Mouse (Mus musculus) CH12.LX (cell line): ENCODE results near the gene Foxp1. TPM values are rescaled to one million over a fixed set of nuclear protein-coding genes. Genes with fewer than 3 reads are reported as not detected.

ENCODE experiments used
- DNase-seq: peaks from one replicate; pipeline ENCODE4 v3.0.0-alpha.2; 2013; ENCODE audit errors: extremely low read depth
- H3K27ac ChIP-seq: 2 replicates; pipeline ENCODE4 v1.5.1; 2012; ENCODE audit warnings: low read depth, mild to moderate bottlenecking, control low read depth, moderate library complexity; ENCODE audit not compliant: insufficient read depth
- H3K27me3 ChIP-seq: replicated peaks from 2 replicates; pipeline ENCODE3; 2012; ENCODE audit warnings: inconsistent platforms
- H3K36me3 ChIP-seq, 2 experiments: replicated peaks in 1 of 2; 2 replicates each; pipeline versions ENCODE3 to v1.6.1; 2012; ENCODE audit warnings: inconsistent platforms in 1 of 2, low read length in 1 of 2, mild to moderate bottlenecking in 1 of 2, mixed read lengths in 1 of 2, moderate library complexity in 1 of 2; ENCODE audit not compliant: control insufficient read depth in 1 of 2, insufficient read depth in 1 of 2
- H3K4me1 ChIP-seq, 2 experiments: 2 replicates each; pipeline ENCODE4 v1.6.1; 2012; ENCODE audit warnings: inconsistent platforms in 1 of 2, moderate library complexity in 1 of 2; ENCODE audit not compliant: insufficient read depth in 2 of 2, control insufficient read depth in 1 of 2
- H3K4me2 ChIP-seq: 2 replicates; pipeline ENCODE4 v1.6.1; 2012; ENCODE audit warnings: low read depth, mild to moderate bottlenecking, control low read depth; ENCODE audit not compliant: poor library complexity, insufficient read depth, severe bottlenecking
- H3K4me3 ChIP-seq, 3 experiments: fragments of 150-350 bp in 1 of 3; sonication (generic) in 1 of 3; replicated peaks in 1 of 3; 2 replicates each; pipeline versions ENCODE3 to v1.5.1; 2011 to 2012; ENCODE audit warnings: low read depth in 2 of 3, low read length in 2 of 3, mild to moderate bottlenecking in 2 of 3, moderate library complexity in 2 of 3, control low read depth in 1 of 3, improper control_type of control experiment in 1 of 3, inconsistent platforms in 1 of 3, mixed read lengths in 1 of 3; ENCODE audit not compliant: poor library complexity in 1 of 3
- H3K79me2 ChIP-seq: replicated peaks from 2 replicates; pipeline ENCODE4 v1.6.1; 2012; ENCODE audit warnings: mild to moderate bottlenecking, moderate library complexity; ENCODE audit not compliant: control insufficient read depth, poor library complexity, insufficient read depth, severe bottlenecking; ENCODE audit errors: extremely low read depth
- H3K9ac ChIP-seq: 2 replicates; pipeline ENCODE4 v1.6.1; 2012; ENCODE audit warnings: low read depth, mild to moderate bottlenecking, control low read depth, moderate library complexity; ENCODE audit not compliant: insufficient read depth
- H3K9me3 ChIP-seq: replicated peaks from 2 replicates; pipeline ENCODE3; 2012; ENCODE audit warnings: low read length, inconsistent platforms, mixed read lengths
- CHD1 ChIP-seq: IDR thresholded peaks from 2 replicates; pipeline ENCODE4 v1.6.1; 2012; ENCODE audit warnings: low read depth, low read length, improper control_type of control experiment, inconsistent platforms
- E2F4 ChIP-seq: IDR thresholded peaks from 2 replicates; pipeline ENCODE4 v1.6.1; 2011; ENCODE audit warnings: low read depth, low read length, improper control_type of control experiment; ENCODE audit not compliant: insufficient replicate concordance
- ELF1 ChIP-seq: IDR thresholded peaks from 2 replicates; pipeline ENCODE4 v1.6.1; 2014; ENCODE audit warnings: low read depth, mild to moderate bottlenecking, inconsistent platforms, low read length, improper control_type of control experiment
- EP300 ChIP-seq: IDR thresholded peaks from 2 replicates; pipeline ENCODE4 v1.6.1; 2011; ENCODE audit warnings: low read length, improper control_type of control experiment
- ETS1 ChIP-seq: conservative IDR thresholded peaks from 2 replicates; pipeline ENCODE4 v1.6.1; 2012; ENCODE audit warnings: low read depth, mild to moderate bottlenecking, inconsistent platforms, low read length, improper control_type of control experiment, moderate library complexity
- GABPA ChIP-seq: IDR thresholded peaks from 2 replicates; pipeline ENCODE4 v1.6.1; 2012; ENCODE audit warnings: low read depth, low read length, improper control_type of control experiment, inconsistent platforms; ENCODE audit not compliant: insufficient replicate concordance
- HCFC1 ChIP-seq: IDR thresholded peaks from 2 replicates; pipeline ENCODE4 v1.6.1; 2012; ENCODE audit warnings: low read depth, mild to moderate bottlenecking, inconsistent platforms, low read length, improper control_type of control experiment
- IRF4 ChIP-seq: IDR thresholded peaks from 2 replicates; pipeline ENCODE4 v1.6.1; 2014; ENCODE audit warnings: low read depth, mild to moderate bottlenecking, inconsistent platforms, low read length, improper control_type of control experiment
- JUN ChIP-seq: IDR thresholded peaks from 2 replicates; pipeline ENCODE4 v1.6.1; 2011; ENCODE audit warnings: low read depth, mild to moderate bottlenecking, low read length, improper control_type of control experiment, moderate library complexity; ENCODE audit not compliant: insufficient read depth
- MAFK ChIP-seq: IDR thresholded peaks from 2 replicates; pipeline ENCODE4 v1.6.1; 2011; ENCODE audit warnings: low read length, improper control_type of control experiment; ENCODE audit not compliant: insufficient replicate concordance
- MAX ChIP-seq: IDR thresholded peaks from 2 replicates; pipeline ENCODE4 v1.6.1; 2011; ENCODE audit warnings: low read length, improper control_type of control experiment
- MAZ ChIP-seq: IDR thresholded peaks from 2 replicates; pipeline ENCODE4 v1.6.1; 2012; ENCODE audit warnings: low read depth, mild to moderate bottlenecking, inconsistent platforms, low read length, improper control_type of control experiment, moderate library complexity
- MYC ChIP-seq: IDR thresholded peaks from 2 replicates; pipeline ENCODE4 v1.6.1; 2011; ENCODE audit warnings: low read depth, mild to moderate bottlenecking, improper control_type of control experiment, low read length
- NRF1 ChIP-seq: IDR thresholded peaks from 2 replicates; pipeline ENCODE4 v1.6.1; 2014; ENCODE audit warnings: low read depth, mild to moderate bottlenecking, inconsistent platforms, low read length, improper control_type of control experiment, moderate library complexity
- PAX5 ChIP-seq: IDR thresholded peaks from 2 replicates; pipeline ENCODE4 v1.6.1; 2012; ENCODE audit warnings: low read length, inconsistent platforms, mixed read lengths
- POLR2A ChIP-seq: IDR thresholded peaks from 2 replicates; pipeline ENCODE4 v1.6.1; 2011; ENCODE audit warnings: low read depth, mild to moderate bottlenecking, improper control_type of control experiment, low read length
- POLR2AphosphoS2 ChIP-seq: IDR thresholded peaks from 2 replicates; pipeline ENCODE4 v1.6.1; 2011; ENCODE audit warnings: low read depth, low read length, improper control_type of control experiment
- RAD21 ChIP-seq: IDR thresholded peaks from 2 replicates; pipeline ENCODE4 v1.6.1; 2011; ENCODE audit warnings: low read depth, mild to moderate bottlenecking, low read length, improper control_type of control experiment, moderate library complexity
- RCOR1 ChIP-seq: conservative IDR thresholded peaks from 2 replicates; pipeline ENCODE4 v1.6.1; 2012; ENCODE audit warnings: low read depth, mild to moderate bottlenecking, inconsistent platforms, low read length, improper control_type of control experiment
- SIN3A ChIP-seq: IDR thresholded peaks from 2 replicates; pipeline ENCODE4 v1.6.1; 2012; ENCODE audit warnings: low read length, improper control_type of control experiment, inconsistent platforms
- SMC3 ChIP-seq: IDR thresholded peaks from 2 replicates; pipeline ENCODE4 v1.6.1; 2011; ENCODE audit warnings: low read depth, low read length, improper control_type of control experiment
- TBP ChIP-seq: conservative IDR thresholded peaks from 2 replicates; pipeline ENCODE4 v1.6.1; 2011; ENCODE audit warnings: low read depth, low read length, improper control_type of control experiment
- TCF12 ChIP-seq: IDR thresholded peaks from 2 replicates; pipeline ENCODE4 v1.6.1; 2014; ENCODE audit warnings: low read depth, mild to moderate bottlenecking, inconsistent platforms, low read length, improper control_type of control experiment
- UBTF ChIP-seq: IDR thresholded peaks from 2 replicates; pipeline ENCODE4 v1.6.1; 2012; ENCODE audit warnings: low read depth, mild to moderate bottlenecking, inconsistent platforms, low read length, improper control_type of control experiment, moderate library complexity
- USF1 ChIP-seq: IDR thresholded peaks from 2 replicates; pipeline ENCODE4 v1.6.1; 2014; ENCODE audit warnings: low read depth, mild to moderate bottlenecking, inconsistent platforms, low read length, improper control_type of control experiment
- USF2 ChIP-seq: conservative IDR thresholded peaks from 2 replicates; pipeline ENCODE4 v1.6.1; 2011; ENCODE audit warnings: low read depth, low read length, improper control_type of control experiment
- ZC3H11A ChIP-seq: IDR thresholded peaks from 2 replicates; pipeline ENCODE4 v1.6.1; 2012; ENCODE audit warnings: low read depth, mild to moderate bottlenecking, inconsistent platforms, low read length, improper control_type of control experiment
- ZMIZ1 ChIP-seq: IDR thresholded peaks from 2 replicates; pipeline ENCODE4 v1.6.1; 2012; ENCODE audit warnings: low read depth, mild to moderate bottlenecking, inconsistent platforms, low read length, improper control_type of control experiment
- ZNF384 ChIP-seq: IDR thresholded peaks from 2 replicates; pipeline ENCODE4 v1.6.1; 2012; ENCODE audit warnings: low read depth, low read length, improper control_type of control experiment, inconsistent platforms
- dilution Hi-C: fragments of 300-500 bp; cut with MboI; formaldehyde crosslinking; loops from 2 replicates; pipeline ENCODE4 v1.14.3; 2020; ENCODE audit warnings: low sequenced_read_pairs; ENCODE audit not compliant: extremely low pct_unique_long_range_greater_than_20kb, extremely low pct_ligation_motif_present
- in situ Hi-C: fragments of 300-500 bp; cut with MboI; formaldehyde crosslinking; loops from 3 replicates; pipeline ENCODE4 v1.14.3; 2019; ENCODE audit warnings: low sequenced_read_pairs, low pct_ligation_motif_present, low pct_unique_long_range_greater_than_20kb, mixed read lengths
- polyA plus RNA-seq: library from polyadenylated mRNA; unstranded; fragments of >175 nt; gene quantifications from 2 replicates; pipeline ENCODE4 v1.2.1, GENCODE M21; 2012; ENCODE audit warnings: low read depth; ENCODE audit not compliant: insufficient read length
- total RNA-seq, 2 experiments: library from RNA; depleted of rRNA; stranded (reverse); fragments of 300-350 nt in 1 of 2; fragments of >200 nt in 1 of 2; gene quantifications; 2 replicates each; pipeline ENCODE4 v1.2.3; 2012 to 2014

The Foxp1 gene
- total and polyA plus RNA-seq, 3 experiments = 66.5 to 105 (median 87.4) TPM

GRCm38 (mm10) chr6:99199277-99199676, 323.2 kb downstream of the Foxp1 start:
- peaks cover 23 to 57% of the 10 kb centered on the region in 2 experiments for H3K4me1 ChIP-seq
- in situ Hi-C loops = loop anchor here (10.0 kb wide), 1 partner anchor 186 kb away; no protein-coding TSS in a partner anchor
- H3K9ac ChIP-seq = no peak overlapping the region
- H3K79me2 ChIP-seq = peaks cover 21% of the 10 kb centered on the region
- H3K36me3 ChIP-seq = peaks cover 29 to 42% of the 10 kb centered on the region in 2 experiments
- H3K27me3 ChIP-seq = no peaks in the 10 kb centered on the region
- no peaks in the 10 kb centered on the region for H3K9me3 ChIP-seq
- H3K27ac ChIP-seq = no peak overlapping the region
- dilution Hi-C loops = no loop called here
- H3K4me2 ChIP-seq = no peak overlapping the region
- H3K4me3 ChIP-seq = no peak overlapping the region
- DNase-seq = no peak
- TF ChIP-seq MAFK (no peak), GABPA (no peak), RAD21 (no peak), ZNF384 (no peak), NRF1 (no peak), POLR2AphosphoS2 (no peak), PAX5 (no peak), POLR2A (no peak), IRF4 (no peak), MAZ (no peak), USF2 (no peak), JUN (no peak), ETS1 (no peak), SMC3 (no peak), ZC3H11A (no peak), TCF12 (no peak), UBTF (no peak), E2F4 (no peak), HCFC1 (no peak)

GRCm38 (mm10) chr6:99193697-99194096, 328.8 kb downstream of the Foxp1 start:
- DNase-seq = no peak
- in situ Hi-C loops (loop anchor here (10.0 kb wide), 1 partner anchor 191 kb away; no protein-coding TSS in a partner anchor), dilution Hi-C loops (no loop called here)
- Histone ChIP-seq H3K36me3 (peaks cover 18 to 33% of the 10 kb centered on the region in 2 experiments), H3K9ac (peak overlapping the region; percentile 77), H3K4me3 (peak overlapping the region in 1 of 3 experiments; percentile 42), H3K79me2 (peaks cover 35% of the 10 kb centered on the region), H3K4me1 (peaks cover 22 to 48% of the 10 kb centered on the region in 2 experiments), H3K27ac (peak overlapping the region; percentile 56), H3K4me2 (peak overlapping the region; percentile 90), H3K27me3 (no peaks in the 10 kb centered on the region), H3K9me3 (no peaks in the 10 kb centered on the region)
- TF ChIP-seq EP300 (peak; percentile 24; the same call in 1 of the 2 replicates), CHD1 (0 out of 2 replicates have a peak, but pooled peaks have one; percentile 10), ZC3H11A (no peak), NRF1 (no peak), MYC (no peak), RCOR1 (no peak), UBTF (no peak), MAX (no peak), ZMIZ1 (0 out of 2 replicates have a peak, but pooled peaks have one; percentile 26), MAFK (no peak), ELF1 (no peak), POLR2A (no peak), SIN3A (no peak), PAX5 (no peak), SMC3 (no peak), JUN (no peak), USF1 (no peak), ZNF384 (no peak), IRF4 (no peak), TBP (no peak), POLR2AphosphoS2 (no peak)
